Mouse (Mus musculus) C2C12 (cell line): ENCODE results near the gene Traf3ip3.

Source experiments
- CTCF ChIP-seq: IDR thresholded peaks from one replicate; pipeline ENCODE4 v1.5.1; 2011; ENCODE audit not compliant: control insufficient read depth, insufficient read depth, insufficient read length
- MAX ChIP-seq: IDR thresholded peaks from one replicate; pipeline ENCODE4 v1.6.1; 2011; ENCODE audit warnings: mild to moderate bottlenecking, control low read depth
- USF1 ChIP-seq: IDR thresholded peaks from one replicate; pipeline ENCODE4 v1.6.1; 2011; ENCODE audit warnings: low read depth, mild to moderate bottlenecking, control low read depth, moderate library complexity

DNA sequence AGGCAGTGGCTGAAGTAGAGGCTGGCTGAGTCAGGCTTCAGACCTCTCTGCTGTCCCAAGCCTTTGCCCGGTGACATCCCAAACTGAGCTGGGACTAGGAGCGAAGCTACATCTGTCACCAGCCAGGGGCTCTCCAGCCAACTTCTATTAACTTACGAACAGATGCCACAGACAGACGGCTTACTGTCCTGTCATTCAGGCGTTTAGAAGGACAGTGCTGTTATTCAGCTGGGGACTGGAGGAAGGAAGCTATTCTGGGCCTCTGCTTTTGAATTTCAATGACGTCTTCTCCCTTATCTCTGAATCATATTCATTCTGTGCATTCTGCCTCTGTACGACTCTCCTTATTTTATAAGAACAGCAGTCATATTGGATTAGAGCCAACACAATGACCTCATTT is 50.4 kb downstream of the Traf3ip3 start:
- TF ChIP-seq USF1 (no peak), CTCF (no peak), MAX (no peak)
